Mouse (Mus musculus): Measurements from ENCODE around the gene Gm13306. TPM values are rescaled to one million over a fixed set of nuclear protein-coding genes. Genes with fewer than 3 reads are reported as not detected.

Gene Gm13306
- 1.8 TPM for polyA plus RNA-seq (2014; fragmentation: Illumina TruSeq; extraction: RNeasy Lipid Tissue Mini Kit (QIAGEN cat#74804); ENCODE audit: insufficient read depth, low read depth, low replicate concordance)

GRCm38 (mm10) chr4:42153136-42153535, at the start of gene Gm13306:
Gene Gm13306, plus strand, starts transcription at chr4:42153436.

GRCm38 (mm10) chr4:42114517-42114916, 38.7 kb upstream of the Gm13306 start, which contains the start of gene Gm13304:
Gene Gm13304, plus strand, starts transcription at chr4:42114817.

GRCm38 (mm10) chr4:42168503-42168902, 15.3 kb downstream of the Gm13306 start, which contains the start of gene Gm13305:
Gene Gm13305, minus strand, starts transcription at chr4:42168603.

Other genes starting within 250 kb of the Gm13306 start
- gene Gm21541, start 249.8 kb upstream of the Gm13306 start, polyA plus RNA-seq (2014; fragmentation: Illumina TruSeq; extraction: RNeasy Lipid Tissue Mini Kit (QIAGEN cat#74804); ENCODE audit: insufficient read depth, low read depth, low replicate concordance), result 46.0 TPM
- gene Gm20878, start 211.9 kb upstream of the Gm13306 start, polyA plus RNA-seq (2014; fragmentation: Illumina TruSeq; extraction: RNeasy Lipid Tissue Mini Kit (QIAGEN cat#74804); ENCODE audit: insufficient read depth, low read depth, low replicate concordance), result 3.1 TPM
- gene Fam205a4, start 187.4 kb upstream of the Gm13306 start, polyA plus RNA-seq (2014; fragmentation: Illumina TruSeq; extraction: RNeasy Lipid Tissue Mini Kit (QIAGEN cat#74804); ENCODE audit: insufficient read depth, low read depth, low replicate concordance), result 0.52 TPM
- gene Gm21093, start 118.7 kb upstream of the Gm13306 start, polyA plus RNA-seq (2014; fragmentation: Illumina TruSeq; extraction: RNeasy Lipid Tissue Mini Kit (QIAGEN cat#74804); ENCODE audit: insufficient read depth, low read depth, low replicate concordance), result not detected
- gene Gm3893, start 62.2 kb upstream of the Gm13306 start, polyA plus RNA-seq (2014; fragmentation: Illumina TruSeq; extraction: RNeasy Lipid Tissue Mini Kit (QIAGEN cat#74804); ENCODE audit: insufficient read depth, low read depth, low replicate concordance), result not detected
- not detected for gene Gm13304, start 38.6 kb upstream of the Gm13306 start, polyA plus RNA-seq (2014; fragmentation: Illumina TruSeq; extraction: RNeasy Lipid Tissue Mini Kit (QIAGEN cat#74804); ENCODE audit: insufficient read depth, low read depth, low replicate concordance)
- gene Gm13305, start 15.2 kb downstream of the Gm13306 start, polyA plus RNA-seq (2014; fragmentation: Illumina TruSeq; extraction: RNeasy Lipid Tissue Mini Kit (QIAGEN cat#74804); ENCODE audit: insufficient read depth, low read depth, low replicate concordance), result 1.1 TPM
- gene Gm10600, start 87.2 kb downstream of the Gm13306 start, polyA plus RNA-seq (2014; fragmentation: Illumina TruSeq; extraction: RNeasy Lipid Tissue Mini Kit (QIAGEN cat#74804); ENCODE audit: insufficient read depth, low read depth, low replicate concordance), result 0.24 TPM
- gene Ccl21b, start 102.3 kb downstream of the Gm13306 start, polyA plus RNA-seq (2014; fragmentation: Illumina TruSeq; extraction: RNeasy Lipid Tissue Mini Kit (QIAGEN cat#74804); ENCODE audit: insufficient read depth, low read depth, low replicate concordance), result 3.5 TPM
- not detected for gene Gm21953, start 140.8 kb downstream of the Gm13306 start, polyA plus RNA-seq (2014; fragmentation: Illumina TruSeq; extraction: RNeasy Lipid Tissue Mini Kit (QIAGEN cat#74804); ENCODE audit: insufficient read depth, low read depth, low replicate concordance)
- gene Fam205a3, start 164.9 kb downstream of the Gm13306 start, polyA plus RNA-seq (2014; fragmentation: Illumina TruSeq; extraction: RNeasy Lipid Tissue Mini Kit (QIAGEN cat#74804); ENCODE audit: insufficient read depth, low read depth, low replicate concordance), result not detected

All from lung, adult 10 weeks (tissue).